Mouse (Mus musculus) ovary, postnatal 36 days (tissue): ENCODE results near the gene Fdx1.
A peak's percentile ranks its signal among the peaks of the same experiment; 100 is the strongest.

Source experiments
- DNase-seq: peaks from one replicate; pipeline ENCODE4 v3.0.0; 2022; ENCODE audit warnings: low spot score, mixed read lengths

Gene Fdx1

GRCm38 (mm10) chr9:51961190-51961909, 2.0 kb downstream of the Fdx1 start:
- no peak for DNase-seq

GRCm38 (mm10) chr9:51960331-51960730, 3.0 kb downstream of the Fdx1 start:
- no peak for DNase-seq

GRCm38 (mm10) chr9:51958981-51959380, 4.4 kb downstream of the Fdx1 start:
- no peak for DNase-seq

GRCm38 (mm10) chr9:51957025-51957424, 6.3 kb downstream of the Fdx1 start:
- no peak for DNase-seq

GRCm38 (mm10) chr9:51956484-51956883, 6.9 kb downstream of the Fdx1 start:
- DNase-seq = no peak

GRCm38 (mm10) chr9:51951337-51951736, 12.0 kb downstream of the Fdx1 start:
- no peak for DNase-seq

GRCm38 (mm10) chr9:51950667-51951066, 12.7 kb downstream of the Fdx1 start:
- no peak for DNase-seq

GRCm38 (mm10) chr9:51950225-51950624, 13.1 kb downstream of the Fdx1 start:
- DNase-seq = no peak

GRCm38 (mm10) chr9:51943934-51944333, 19.4 kb downstream of the Fdx1 start:
- no peak for DNase-seq

GRCm38 (mm10) chr9:51934641-51935040, 28.7 kb downstream of the Fdx1 start:
- no peak for DNase-seq

- no peak for DNase-seq
Observed at GRCm38 (mm10) chr9:51931997-51932396, 31.4 kb downstream of the Fdx1 start.

- DNase-seq = no peak
Observed at GRCm38 (mm10) chr9:51931054-51931690, 32.2 kb downstream of the Fdx1 start.

GRCm38 (mm10) chr9:51929972-51930371, 33.4 kb downstream of the Fdx1 start:
- no peak for DNase-seq

- DNase-seq = no peak
Observed at GRCm38 (mm10) chr9:51928659-51929058, 34.7 kb downstream of the Fdx1 start.

GRCm38 (mm10) chr9:51928116-51928515, 35.2 kb downstream of the Fdx1 start:
- no peak for DNase-seq

- DNase-seq = no peak
Observed at GRCm38 (mm10) chr9:51927680-51928079, 35.7 kb downstream of the Fdx1 start.

- DNase-seq = no peak
Observed at GRCm38 (mm10) chr9:51926629-51927028, 36.7 kb downstream of the Fdx1 start.

GRCm38 (mm10) chr9:51924551-51925081, 38.7 kb downstream of the Fdx1 start:
- no peak for DNase-seq

- DNase-seq = no peak
Observed at GRCm38 (mm10) chr9:51922756-51923155, 40.6 kb downstream of the Fdx1 start.

- no peak for DNase-seq
Observed at GRCm38 (mm10) chr9:51915580-51915979, 47.8 kb downstream of the Fdx1 start.

GRCm38 (mm10) chr9:51914481-51915120, 48.8 kb downstream of the Fdx1 start:
- no peak for DNase-seq

- DNase-seq = peak; percentile 55
Observed at GRCm38 (mm10) chr9:51908838-51909237, 54.5 kb downstream of the Fdx1 start.

GRCm38 (mm10) chr9:51908255-51908654, 55.1 kb downstream of the Fdx1 start:
- DNase-seq = no peak
